Mouse (Mus musculus): ENCODE measurements around the gene Ccdc185.

Ccdc185 gene

DNA sequence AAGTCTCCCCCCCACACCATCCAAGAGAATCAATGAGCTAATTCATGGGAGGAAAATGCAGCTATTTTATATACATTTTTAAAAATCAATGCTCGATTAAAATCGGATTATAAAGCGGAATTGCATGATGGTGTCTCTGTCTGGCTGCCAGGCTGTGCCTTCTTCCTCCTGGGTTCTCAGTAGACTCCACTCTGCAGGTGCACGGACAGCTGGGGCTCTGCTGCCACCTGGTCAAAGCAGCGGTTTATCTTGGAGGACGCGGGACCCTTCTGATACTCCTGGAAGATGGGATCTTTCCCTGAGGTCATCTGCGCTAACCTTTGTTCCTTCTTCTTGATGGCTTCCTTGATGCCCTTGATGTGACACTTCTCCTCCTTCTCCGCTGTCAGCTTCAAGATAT, 1.9 kb downstream of the Ccdc185 start:
- no peak for DNase-seq (ENCODE audit: low spot score)

DNA sequence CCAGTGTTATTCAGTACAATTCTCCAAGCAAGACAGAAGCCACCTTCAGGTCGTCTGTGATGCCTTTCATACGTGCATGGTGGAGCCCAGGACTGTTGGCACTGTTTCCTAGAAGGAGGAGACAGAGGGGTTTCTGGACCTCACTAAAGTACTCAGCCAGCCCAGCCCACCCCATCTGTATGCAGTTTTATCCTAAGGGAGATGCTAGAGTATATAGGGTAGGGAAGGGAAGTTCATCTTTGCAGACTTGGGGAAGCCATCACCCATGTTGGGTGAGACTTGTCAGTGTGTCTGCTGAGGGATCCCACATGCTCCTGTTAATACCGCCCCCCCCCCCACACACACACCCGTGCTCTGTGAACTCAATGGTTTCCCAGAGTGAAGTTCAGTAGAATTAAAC, 13.1 kb downstream of the Ccdc185 start:
- no peak for DNase-seq (ENCODE audit: low spot score)

DNA sequence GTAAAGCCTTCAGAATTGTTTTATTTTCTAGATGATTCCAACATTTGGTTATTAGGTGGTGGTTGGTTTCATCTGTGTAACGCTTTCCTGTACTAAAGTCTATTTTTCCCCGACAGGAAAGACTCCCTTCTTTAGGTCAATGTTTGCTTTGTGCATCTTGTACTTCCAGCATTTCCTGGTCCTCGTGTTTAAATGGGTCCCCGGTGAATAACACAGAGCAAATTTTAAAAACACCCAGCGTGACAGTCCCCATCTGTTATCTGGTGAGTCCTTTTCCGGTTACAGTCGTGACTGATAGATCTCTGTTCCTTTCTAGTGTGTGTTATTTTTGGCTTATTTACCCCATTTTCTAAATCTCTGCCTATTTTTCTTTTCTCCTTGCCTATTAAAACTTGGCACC, 16.3 kb downstream of the Ccdc185 start:
- no peak for DNase-seq (ENCODE audit: low spot score)

DNA sequence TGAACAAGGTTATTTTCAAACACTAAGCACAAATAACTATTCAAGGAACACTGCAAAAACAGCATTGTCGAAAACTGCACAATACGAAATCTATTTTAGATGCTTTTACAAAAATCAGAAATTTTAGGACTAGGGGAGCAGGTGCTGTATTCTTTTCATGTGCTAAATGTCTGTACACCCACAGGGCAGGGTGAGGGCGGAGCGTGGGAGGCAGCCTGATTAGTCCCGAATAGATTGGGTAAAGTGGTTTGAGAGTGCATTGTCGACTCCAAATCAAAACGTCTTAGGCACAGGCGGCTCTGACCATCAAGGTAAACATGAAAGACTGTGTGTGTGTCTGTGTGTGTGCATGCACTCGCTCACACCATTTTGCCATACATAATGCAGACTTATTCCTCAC, 20.0 kb downstream of the Ccdc185 start:
- DNase-seq (ENCODE audit: low spot score) = no peak

DNA sequence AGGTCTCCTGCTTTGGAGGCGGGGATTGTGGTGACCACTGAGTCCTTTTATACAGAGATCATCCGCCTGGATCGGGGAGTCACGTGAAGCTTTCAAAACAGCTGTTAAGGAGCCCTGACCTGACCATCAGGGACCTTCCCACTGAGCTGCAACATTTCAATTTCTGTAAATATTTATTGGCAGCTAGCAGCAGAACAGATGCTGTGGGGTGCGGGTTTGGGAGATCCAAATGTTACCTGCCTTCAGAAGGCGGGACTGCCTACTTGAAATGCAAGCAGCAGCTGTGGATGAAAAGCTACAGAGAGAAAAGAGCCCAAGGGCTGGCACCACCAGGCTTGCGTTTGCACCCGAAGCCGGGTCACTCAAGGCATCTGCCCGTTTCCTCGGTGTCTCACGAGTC, 21.4 kb downstream of the Ccdc185 start:
- DNase-seq (ENCODE audit: low spot score) = no peak

DNA sequence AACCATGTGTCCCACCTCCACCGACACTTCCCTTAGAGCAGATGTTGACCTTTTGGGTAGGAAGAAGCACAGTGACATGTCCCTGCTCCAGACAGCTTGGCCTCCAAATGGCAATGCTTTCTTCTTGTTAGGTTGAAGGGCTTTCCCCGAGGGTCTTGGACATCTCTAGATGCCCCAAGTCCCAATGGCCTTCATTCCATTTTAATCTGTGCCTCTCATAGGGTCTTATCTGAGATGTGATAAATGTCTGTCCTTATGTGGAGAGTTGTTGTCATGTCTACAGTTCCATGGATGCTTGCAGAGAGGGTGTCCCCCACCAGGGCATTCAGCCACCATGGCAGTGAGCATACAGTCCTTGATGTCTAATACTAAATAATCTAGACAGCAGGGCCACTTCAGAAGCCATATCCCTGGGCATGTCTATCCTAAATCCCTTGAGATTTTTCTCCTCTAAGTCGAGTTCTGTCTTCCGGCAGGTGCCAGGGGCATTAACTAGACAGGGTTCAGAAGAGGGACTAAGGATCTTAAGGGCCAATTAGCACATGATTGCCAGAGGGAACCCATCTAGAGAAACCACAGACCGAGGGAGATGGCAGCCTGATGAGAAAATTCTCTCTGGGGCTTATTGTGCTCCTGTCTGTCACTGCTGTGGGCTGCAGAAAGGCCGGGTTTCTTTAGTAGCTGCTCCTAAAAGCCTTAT, 34.6 kb downstream of the Ccdc185 start:
- DNase-seq (ENCODE audit: low spot score) = no peak

DNA sequence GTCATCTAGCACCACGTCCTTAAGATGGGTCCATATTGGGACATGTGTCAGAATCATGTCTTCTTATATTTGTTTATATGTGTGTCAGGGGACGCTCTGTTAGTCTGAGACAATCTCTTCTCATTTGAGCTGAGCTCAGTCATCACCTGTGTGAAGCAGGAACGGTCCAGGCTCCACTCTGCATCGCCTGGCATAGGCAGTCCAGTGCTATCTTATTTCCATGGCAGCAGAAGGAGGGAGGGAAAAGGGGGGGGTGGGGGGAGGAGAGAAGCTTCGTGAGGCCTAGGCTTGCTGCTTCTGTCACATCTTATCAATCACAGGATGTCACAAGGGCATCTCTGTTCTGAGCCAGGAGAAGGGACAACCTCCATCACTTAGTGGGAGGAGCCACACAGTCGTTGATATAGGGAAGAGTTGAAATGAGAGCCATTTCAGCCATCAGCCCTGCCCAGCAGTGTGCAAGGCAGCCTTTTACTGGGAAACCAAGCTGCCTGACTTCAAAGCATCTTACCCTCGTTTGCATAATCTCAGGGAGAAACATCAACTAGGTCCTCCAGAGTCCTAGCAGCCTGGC, 37.5 kb downstream of the Ccdc185 start:
- no peak for DNase-seq (ENCODE audit: low spot score)

DNA sequence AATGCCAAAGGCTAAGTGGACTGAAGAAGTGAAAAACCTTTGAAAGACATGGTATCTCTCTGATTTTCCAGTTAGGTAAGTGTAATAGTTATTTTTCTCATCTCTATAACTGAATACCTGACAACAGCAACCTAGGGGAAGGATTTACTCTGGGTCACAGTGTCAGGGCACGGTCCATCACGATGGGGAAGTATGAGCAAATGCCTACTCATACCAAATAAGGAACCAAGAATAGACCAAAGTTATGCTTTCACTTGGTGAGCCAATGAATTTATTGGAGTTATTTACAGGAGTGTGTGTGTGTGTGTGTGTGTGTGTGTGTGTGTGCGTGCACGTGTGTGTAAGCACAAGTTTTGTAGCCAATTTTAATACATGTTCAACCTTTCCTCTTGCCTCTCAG, 41.5 kb downstream of the Ccdc185 start:
- DNase-seq (ENCODE audit: low spot score) = no peak

DNA sequence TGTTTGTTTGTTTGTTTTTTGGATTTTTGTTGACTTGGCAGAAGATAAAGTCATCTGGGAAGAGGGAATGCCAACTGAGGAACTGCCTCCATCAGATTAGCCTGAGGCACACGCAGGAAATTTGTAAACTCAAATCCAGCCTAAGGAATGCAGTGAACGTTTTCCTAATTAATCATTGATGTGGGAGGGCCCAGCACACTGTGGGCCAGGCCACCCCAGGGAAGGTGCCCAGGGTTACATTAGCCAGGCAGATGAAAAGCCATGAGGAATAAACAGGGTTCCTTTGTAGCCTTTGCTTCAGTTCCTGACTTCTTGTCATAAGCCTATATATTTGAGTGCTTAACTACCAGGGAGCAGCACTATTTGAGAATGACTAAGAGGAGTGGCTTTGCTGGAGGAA, 44.1 kb downstream of the Ccdc185 start:
- DNase-seq (ENCODE audit: low spot score) = no peak

DNA sequence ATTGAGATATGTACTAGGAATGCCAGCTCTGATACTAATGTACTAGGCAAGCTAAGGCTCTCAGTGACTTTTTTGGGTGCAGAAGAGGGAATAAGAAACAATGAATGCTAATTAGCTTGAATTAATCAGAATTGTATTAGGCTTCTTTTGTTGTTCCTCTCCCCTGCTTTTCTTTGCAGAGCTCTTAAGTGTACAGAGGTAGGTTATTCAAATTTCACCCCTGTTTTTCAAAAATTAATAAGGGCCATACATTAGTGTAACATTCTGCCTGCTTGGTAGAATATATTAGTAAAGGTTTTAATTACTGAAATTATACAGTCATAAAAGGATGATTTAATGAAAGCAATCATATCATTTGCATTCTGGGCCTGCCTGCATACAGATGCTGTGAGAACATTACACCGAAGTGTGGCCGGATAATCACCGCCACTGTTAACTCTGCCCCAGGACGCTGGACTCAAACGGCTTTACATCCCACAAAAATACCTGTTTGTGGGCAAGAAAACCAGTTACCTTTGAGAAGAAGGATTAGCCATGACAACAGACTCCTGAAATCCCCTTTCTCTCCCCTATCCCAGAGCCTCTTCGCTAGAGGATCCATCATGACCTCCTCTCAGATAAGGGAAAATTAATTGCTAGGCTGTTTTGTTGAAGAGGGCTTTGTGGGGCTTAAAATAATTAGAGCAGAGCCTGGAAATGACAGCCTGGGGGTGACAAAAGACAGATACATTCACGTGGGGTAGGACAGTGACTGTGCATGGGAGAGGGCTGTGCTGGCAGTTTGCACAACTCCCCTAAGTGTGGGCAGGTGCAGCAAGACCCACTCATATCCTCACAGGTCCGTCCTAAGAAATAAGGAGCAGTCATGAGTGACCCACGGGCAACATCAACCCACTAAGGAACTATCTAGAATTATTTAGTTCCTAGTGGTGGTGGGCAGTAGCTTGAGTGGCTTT, 49.3 kb downstream of the Ccdc185 start:
- no peak for DNase-seq (ENCODE audit: low spot score)

All from embryo, embryonic 10.5 days (tissue).